In the genomic region with DNA sequence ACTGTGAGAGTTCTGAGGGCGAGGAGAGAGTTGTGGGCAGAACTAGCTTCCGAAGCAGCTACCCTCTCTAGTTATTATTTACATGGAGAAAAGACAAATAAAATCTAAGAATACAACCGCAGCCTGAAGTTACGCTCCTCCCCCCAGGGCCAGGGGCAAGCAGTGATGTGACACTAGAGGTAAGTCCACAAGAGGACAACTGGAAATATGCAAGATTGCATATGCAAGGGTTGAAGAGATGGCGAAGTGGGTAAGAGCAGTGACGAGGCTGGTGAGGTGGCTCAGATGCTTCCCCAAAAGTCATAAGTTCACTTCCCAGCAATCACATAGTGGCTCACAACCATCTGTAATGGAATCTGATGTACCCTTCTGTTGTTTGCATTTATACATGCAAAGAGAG, we compare ENCODE assay signal across 8 mouse cellular contexts. TPM values are rescaled to one million over a fixed set of nuclear protein-coding genes. Genes with fewer than 3 reads are reported as not detected.
DNase-seq lines count a peak whose midpoint lies in the region; ATAC-seq and TF ChIP-seq lines count a peak whose summit lies in the region.

No protein-coding gene starts in this region.

- no peak for DNase-seq in lung, embryonic 14.5 days
- no peak for DNase-seq in lung, adult 18-20 months
- peak; percentile 56 for DNase-seq in intestine, embryonic 14.5 days (ENCODE audit: low spot score)
- DNase-seq in adrenal gland, postnatal 14 days = no peak
- no peak for DNase-seq in gastrocnemius, postnatal 10 days
- no peak for DNase-seq in gastrocnemius, postnatal 4 days (ENCODE audit: low spot score in 2 of 2)

- WGBS in lung, embryonic 14.5 days = 69% methylated on average over 6 of the region's 6 CpGs
- WGBS in embryonic facial prominence, embryonic 12.5 days = 80% methylated on average over 6 of the region's 6 CpGs
- WGBS in intestine, embryonic 14.5 days = 79% methylated on average over 6 of the region's 6 CpGs
- WGBS in neural tube, embryonic 12.5 days = 87% methylated on average over 6 of the region's 6 CpGs

- peak overlapping the region; percentile 58 for H3K4me2 ChIP-seq in lung, embryonic 14.5 days
- peak overlapping the region; percentile 74 for H3K4me2 ChIP-seq in embryonic facial prominence, embryonic 12.5 days (replicated peaks)
- H3K4me2 ChIP-seq in intestine, embryonic 14.5 days (ENCODE audit: low read length) = peak overlapping the region; percentile 93
- H3K4me2 ChIP-seq in neural tube, embryonic 12.5 days (replicated peaks) = peak overlapping the region; percentile 86

- H3K9me3 ChIP-seq in lung, embryonic 14.5 days (ENCODE audit: low read depth, low read length) = no peaks in the 10 kb centered on the region
- H3K9me3 ChIP-seq in embryonic facial prominence, embryonic 12.5 days = no peaks in the 10 kb centered on the region
- no peaks in the 10 kb centered on the region for H3K9me3 ChIP-seq in intestine, embryonic 14.5 days (ENCODE audit: control insufficient read depth, low read length)
- H3K9me3 ChIP-seq in neural tube, embryonic 12.5 days = no peaks in the 10 kb centered on the region

- H3K36me3 ChIP-seq in lung, embryonic 14.5 days (ENCODE audit: insufficient read depth) = peaks cover 23% of the 10 kb centered on the region
- no peaks in the 10 kb centered on the region for H3K36me3 ChIP-seq in embryonic facial prominence, embryonic 12.5 days
- peaks cover 17% of the 10 kb centered on the region for H3K36me3 ChIP-seq in intestine, embryonic 14.5 days (ENCODE audit: control insufficient read depth, insufficient read depth, low read length)
- H3K36me3 ChIP-seq in neural tube, embryonic 12.5 days = peaks cover 16% of the 10 kb centered on the region; the same call in 1 of the 2 replicates

- H3K27ac ChIP-seq in lung, embryonic 14.5 days (ENCODE audit: low read depth) = peak overlapping the region; percentile 94
- peak overlapping the region; percentile 87 for H3K27ac ChIP-seq in embryonic facial prominence, embryonic 12.5 days
- peak overlapping the region; percentile 67 for H3K27ac ChIP-seq in intestine, embryonic 14.5 days (ENCODE audit: low read depth)
- peak overlapping the region; percentile 32; the same call in 1 of the 2 replicates for H3K27ac ChIP-seq in neural tube, embryonic 12.5 days

- H3K27me3 ChIP-seq in lung, embryonic 14.5 days (ENCODE audit: insufficient read depth, low read length) = no peaks in the 10 kb centered on the region
- H3K27me3 ChIP-seq in embryonic facial prominence, embryonic 12.5 days = no peaks in the 10 kb centered on the region
- H3K27me3 ChIP-seq in intestine, embryonic 14.5 days (replicated peaks; ENCODE audit: control insufficient read depth, insufficient read depth, low read length) = no peaks in the 10 kb centered on the region
- no peaks in the 10 kb centered on the region for H3K27me3 ChIP-seq in neural tube, embryonic 12.5 days (replicated peaks)

- no peak for ATAC-seq in lung, embryonic 14.5 days (ENCODE audit: insufficient read depth)
- ATAC-seq in embryonic facial prominence, embryonic 12.5 days (ENCODE audit: insufficient number of reproducible peaks, insufficient read depth, low FRiP score, low TSS enrichment) = no peak
- ATAC-seq in intestine, embryonic 14.5 days (replicated peaks; ENCODE audit: low FRiP score, low TSS enrichment, low read depth) = no peak
- no peak for ATAC-seq in neural tube, embryonic 12.5 days (ENCODE audit: low FRiP score, low read depth)

- H3K9ac ChIP-seq in lung, embryonic 14.5 days = peak overlapping the region; percentile 59
- H3K9ac ChIP-seq in embryonic facial prominence, embryonic 12.5 days = no peak overlapping the region
- no peak overlapping the region for H3K9ac ChIP-seq in intestine, embryonic 14.5 days (ENCODE audit: low read length)
- no peak overlapping the region for H3K9ac ChIP-seq in neural tube, embryonic 12.5 days

- H3K4me1 ChIP-seq in lung, embryonic 14.5 days (ENCODE audit: insufficient read depth) = peaks cover 6% of the 10 kb centered on the region; the same call in 1 of the 2 replicates
- H3K4me1 ChIP-seq in embryonic facial prominence, embryonic 12.5 days = peaks cover 9% of the 10 kb centered on the region
- peaks cover 10% of the 10 kb centered on the region for H3K4me1 ChIP-seq in intestine, embryonic 14.5 days (replicated peaks; ENCODE audit: control insufficient read depth, insufficient read depth, low read length)
- peaks cover 15% of the 10 kb centered on the region for H3K4me1 ChIP-seq in neural tube, embryonic 12.5 days

- H3K4me3 ChIP-seq in lung, embryonic 14.5 days (ENCODE audit: low read depth, low read length) = peak overlapping the region; percentile 61
- peak overlapping the region; percentile 56; the same call in 1 of the 2 replicates for H3K4me3 ChIP-seq in embryonic facial prominence, embryonic 12.5 days
- 0 out of 2 replicates have a peak overlapping the region, but pooled peaks have one; percentile 70 for H3K4me3 ChIP-seq in intestine, embryonic 14.5 days (ENCODE audit: low read depth, low read length)
- H3K4me3 ChIP-seq in neural tube, embryonic 12.5 days = 0 out of 2 replicates have a peak overlapping the region, but pooled peaks have one; percentile 57

- no peak for TF ChIP-seq CTCF in lung, embryonic 14.5 days (IDR thresholded peaks at IDR 0.05; ENCODE audit: low read depth)

RNA-seq across cellular contexts. Expression of gene Tomm40l, which starts 0.9 kb away (rescaled TPM):
- polyA plus RNA-seq in lung, embryonic 14.5 days (2014; fragmentation: Nextera tagmentation; extraction: Ambion mirVana) = 33.7 and 37.9 TPM in 2 replicates
- 31.9 and 33.9 TPM in 2 replicates for polyA plus RNA-seq in embryonic facial prominence, embryonic 12.5 days (2016; fragmentation: Nextera tagmentation; extraction: Ambion mirVana)
- 27.2 and 31.5 TPM in 2 replicates for polyA plus RNA-seq in intestine, embryonic 14.5 days (2014; fragmentation: Nextera tagmentation; extraction: Ambion mirVana)
- 30.1 and 30.8 TPM in 2 replicates for polyA plus RNA-seq in neural tube, embryonic 12.5 days (2016; fragmentation: Nextera tagmentation; extraction: Ambion mirVana)
- total RNA-seq in adrenal gland, postnatal 14 days (2021) = 52.7 and 58.6 TPM in 2 replicates
- total RNA-seq in gastrocnemius, postnatal 10 days (2021) = 10 to 100 TPM; 42.2 to 44.7 TPM
- total RNA-seq in gastrocnemius, postnatal 4 days (2021) = 10 to 100 TPM; 33.4 to 39.7 TPM

RNA-seq across cellular contexts. Expression of gene Apoa2, which starts 1.7 kb away (rescaled TPM):
- 1.6 and 3.7 TPM in 2 replicates for polyA plus RNA-seq in lung, embryonic 14.5 days (2014; fragmentation: Nextera tagmentation; extraction: Ambion mirVana)
- 3.5 and 3.7 TPM in 2 replicates for polyA plus RNA-seq in embryonic facial prominence, embryonic 12.5 days (2016; fragmentation: Nextera tagmentation; extraction: Ambion mirVana)
- polyA plus RNA-seq in intestine, embryonic 14.5 days (2014; fragmentation: Nextera tagmentation; extraction: Ambion mirVana) = 2.5 and 5.2 TPM in 2 replicates
- 5.4 and 7.6 TPM in 2 replicates for polyA plus RNA-seq in neural tube, embryonic 12.5 days (2016; fragmentation: Nextera tagmentation; extraction: Ambion mirVana)
- total RNA-seq in adrenal gland, postnatal 14 days (2021) = 80.2 and 1,683 TPM in 2 replicates
- 1 to 10 TPM in 1 of 2 experiments, not detected in 1; 4.2 TPM for total RNA-seq in gastrocnemius, postnatal 10 days (2021)
- 10 to 100 TPM in 1 of 2 experiments, 1 to 10 TPM in 1; 2.1 to 13.8 TPM for total RNA-seq in gastrocnemius, postnatal 4 days (2021)

RNA-seq across cellular contexts. Expression of gene Nr1i3, which starts 9.4 kb away (rescaled TPM):
- polyA plus RNA-seq in lung, embryonic 14.5 days (2014; fragmentation: Nextera tagmentation; extraction: Ambion mirVana) = 0.13 and 0.23 TPM in 2 replicates
- polyA plus RNA-seq in embryonic facial prominence, embryonic 12.5 days (2016; fragmentation: Nextera tagmentation; extraction: Ambion mirVana) = 0.08 and 0.26 TPM in 2 replicates
- polyA plus RNA-seq in intestine, embryonic 14.5 days (2014; fragmentation: Nextera tagmentation; extraction: Ambion mirVana) = 0.55 and 1.7 TPM in 2 replicates
- polyA plus RNA-seq in neural tube, embryonic 12.5 days (2016; fragmentation: Nextera tagmentation; extraction: Ambion mirVana) = 0.20 and 0.24 TPM in 2 replicates
- 0.83 and 12.4 TPM in 2 replicates for total RNA-seq in adrenal gland, postnatal 14 days (2021)
- total RNA-seq in gastrocnemius, postnatal 10 days (2021) = not detected
- under 1 TPM in 1 of 2 experiments, not detected in 1; 0.29 TPM for total RNA-seq in gastrocnemius, postnatal 4 days (2021)

RNA-seq across cellular contexts. Expression of gene Fcer1g, which starts 11.0 kb away (rescaled TPM):
- 44.2 and 47.3 TPM in 2 replicates for polyA plus RNA-seq in lung, embryonic 14.5 days (2014; fragmentation: Nextera tagmentation; extraction: Ambion mirVana)
- 23.3 and 23.6 TPM in 2 replicates for polyA plus RNA-seq in embryonic facial prominence, embryonic 12.5 days (2016; fragmentation: Nextera tagmentation; extraction: Ambion mirVana)
- 47.0 and 55.3 TPM in 2 replicates for polyA plus RNA-seq in intestine, embryonic 14.5 days (2014; fragmentation: Nextera tagmentation; extraction: Ambion mirVana)
- 21.9 and 24.3 TPM in 2 replicates for polyA plus RNA-seq in neural tube, embryonic 12.5 days (2016; fragmentation: Nextera tagmentation; extraction: Ambion mirVana)
- 13.4 and 18.8 TPM in 2 replicates for total RNA-seq in adrenal gland, postnatal 14 days (2021)
- 10 to 100 TPM; 10.4 to 13.3 TPM for total RNA-seq in gastrocnemius, postnatal 10 days (2021)
- 10 to 100 TPM; 18.7 to 28.7 TPM for total RNA-seq in gastrocnemius, postnatal 4 days (2021)

RNA-seq across cellular contexts. Expression of gene Adamts4, which starts 27.1 kb away (rescaled TPM):
- polyA plus RNA-seq in lung, embryonic 14.5 days (2014; fragmentation: Nextera tagmentation; extraction: Ambion mirVana) = 6.6 and 7.5 TPM in 2 replicates
- polyA plus RNA-seq in embryonic facial prominence, embryonic 12.5 days (2016; fragmentation: Nextera tagmentation; extraction: Ambion mirVana) = 18.2 and 18.6 TPM in 2 replicates
- polyA plus RNA-seq in intestine, embryonic 14.5 days (2014; fragmentation: Nextera tagmentation; extraction: Ambion mirVana) = 5.0 and 6.1 TPM in 2 replicates
- polyA plus RNA-seq in neural tube, embryonic 12.5 days (2016; fragmentation: Nextera tagmentation; extraction: Ambion mirVana) = 6.2 and 6.3 TPM in 2 replicates
- total RNA-seq in adrenal gland, postnatal 14 days (2021) = 3.1 and 3.4 TPM in 2 replicates
- total RNA-seq in gastrocnemius, postnatal 10 days (2021) = 1 to 10 TPM; 3.9 to 8.0 TPM
- 10 to 100 TPM; 12.1 to 12.5 TPM for total RNA-seq in gastrocnemius, postnatal 4 days (2021)

Comparison
In these comparisons a context has a peak if more than half of its experiments do, and no peak if none do; other contexts are left out.
1. H3K27ac ChIP-seq: peak in every context shown above with its lines; median percentile 94 in lung, embryonic 14.5 days; 87 in embryonic facial prominence, embryonic 12.5 days; 67 in intestine, embryonic 14.5 days; 32 in neural tube, embryonic 12.5 days.